Mouse (Mus musculus) activated CD4-positive, CD25-positive, alpha-beta regulatory T cell, adult 4 months (primary cell): ENCODE results near the gene Gm3238. TPM values are rescaled to one million over a fixed set of nuclear protein-coding genes. Genes with fewer than 3 reads are reported as not detected.
"Not testable (repeated sequence)": the region's sequence is repeated elsewhere in the genome, so short reads cannot be mapped to it uniquely, and the experiment has no call there.

Experiments used
- ATAC-seq: one replicate; pipeline ENCODE4 v1.8.0; 2017
- polyA plus RNA-seq, 2 experiments: library from polyadenylated mRNA; unstranded; fragments of 100-300 nt; shearing (Covaris generic); gene quantifications; one replicate each; pipeline ENCODE4 v1.2.1; 2017

Gm3238 gene
- not detected for polyA plus RNA-seq

GRCm38 (mm10) chr10:77771225-77771624 lies at the start of gene Gm3238:
Gm3238 (minus strand) TSS chr10:77771325.
- ATAC-seq, result not testable (repeated sequence)

DNA sequence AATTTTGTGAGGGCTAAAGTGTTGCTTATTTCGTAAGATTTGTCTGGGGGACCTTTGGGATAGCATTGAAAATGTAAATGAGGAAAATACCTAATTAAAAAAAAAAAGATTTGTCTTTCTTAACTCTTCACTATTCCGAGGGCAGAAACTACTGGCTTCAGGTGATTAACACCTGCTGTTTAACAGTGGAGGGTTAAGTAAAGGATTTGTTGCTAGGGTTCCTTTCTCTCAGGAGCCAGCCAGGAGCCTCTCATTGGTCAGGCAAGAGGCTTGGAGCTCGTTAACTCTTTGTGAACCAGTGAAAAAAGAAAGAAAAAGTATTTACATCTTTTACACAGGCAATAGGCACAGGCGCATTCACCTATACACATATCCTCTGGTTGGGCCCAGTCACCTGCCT lies 48.1 kb upstream of the Gm3238 start:
- no peak for ATAC-seq

GRCm38 (mm10) chr10:77818523-77818922 lies 47.4 kb upstream of the Gm3238 start:
- ATAC-seq, result no peak

DNA sequence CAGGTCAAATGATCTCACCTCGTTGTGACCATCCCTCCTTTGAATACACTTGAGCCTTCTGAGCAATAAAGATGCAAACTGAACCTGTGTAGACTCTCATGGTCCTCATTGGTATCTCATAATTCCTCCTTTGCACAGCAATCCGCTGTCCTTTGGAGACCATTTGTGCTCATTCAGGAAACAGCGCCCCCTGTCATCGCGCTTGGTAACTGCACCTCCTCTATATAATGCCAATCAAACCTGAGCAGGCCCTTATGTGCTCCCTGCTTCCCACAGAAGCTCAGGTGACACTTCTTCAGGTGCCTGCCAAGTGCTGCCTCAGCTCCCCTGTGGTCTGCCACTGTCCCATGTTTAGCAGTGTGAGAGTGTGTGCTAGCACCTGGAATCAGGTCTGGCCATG lies 44.4 kb upstream of the Gm3238 start:
- ATAC-seq, result no peak

GRCm38 (mm10) chr10:77814382-77814781 lies 43.3 kb upstream of the Gm3238 start, which contains the start of gene Gm2696:
Gm2696 (plus strand) TSS chr10:77814682.
- ATAC-seq, result no peak

GRCm38 (mm10) chr10:77811743-77812142 lies 40.6 kb upstream of the Gm3238 start, which contains the start of gene Gm9507:
Gm9507 (minus strand) TSS chr10:77811843.
- ATAC-seq, result no peak

- ATAC-seq, result no peak
Measured at GRCm38 (mm10) chr10:77804095-77804494, 33.0 kb upstream of the Gm3238 start.

- no peak for ATAC-seq
Measured at GRCm38 (mm10) chr10:77798921-77799508, 27.9 kb upstream of the Gm3238 start, which contains the start of gene Gm19668. Gm19668 (minus strand) TSS chr10:77799133.

DNA sequence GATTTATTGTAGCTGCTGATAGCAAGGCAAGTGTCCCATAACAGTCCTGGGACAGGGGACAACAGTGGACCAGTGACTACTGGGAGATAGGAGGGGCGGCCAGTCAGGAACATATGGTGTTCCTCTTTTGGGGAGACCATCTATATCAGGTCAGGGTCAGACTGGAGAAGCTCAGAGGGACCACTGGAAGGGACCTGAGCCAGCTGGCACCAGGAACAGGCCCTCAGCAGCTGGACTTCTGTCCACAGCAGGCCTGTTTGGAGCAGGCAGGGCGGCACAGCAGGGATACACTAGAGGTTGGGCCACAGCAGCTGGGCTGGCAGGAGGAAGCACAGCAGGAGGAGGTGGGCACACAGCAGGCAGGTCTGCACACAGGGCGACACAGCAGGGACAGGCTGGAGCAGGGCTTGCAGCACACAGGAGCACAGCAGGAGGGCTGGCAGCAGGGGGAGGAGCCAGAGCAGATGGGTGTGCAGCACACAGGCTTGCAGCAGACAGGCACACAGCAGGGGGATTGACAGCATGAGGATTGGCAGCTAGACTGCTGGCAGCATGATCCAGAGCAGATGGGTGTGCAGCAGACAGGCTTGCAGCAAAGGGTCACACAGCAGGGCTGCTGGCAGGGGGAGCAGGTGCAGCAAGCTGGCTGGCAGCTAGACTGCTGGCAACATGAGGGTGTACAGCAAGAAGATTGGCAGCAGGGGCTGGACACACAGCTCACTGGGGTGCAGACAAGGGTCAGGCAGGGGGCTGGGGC lies 27.2 kb upstream of the Gm3238 start:
- ATAC-seq, result not testable (repeated sequence)

DNA sequence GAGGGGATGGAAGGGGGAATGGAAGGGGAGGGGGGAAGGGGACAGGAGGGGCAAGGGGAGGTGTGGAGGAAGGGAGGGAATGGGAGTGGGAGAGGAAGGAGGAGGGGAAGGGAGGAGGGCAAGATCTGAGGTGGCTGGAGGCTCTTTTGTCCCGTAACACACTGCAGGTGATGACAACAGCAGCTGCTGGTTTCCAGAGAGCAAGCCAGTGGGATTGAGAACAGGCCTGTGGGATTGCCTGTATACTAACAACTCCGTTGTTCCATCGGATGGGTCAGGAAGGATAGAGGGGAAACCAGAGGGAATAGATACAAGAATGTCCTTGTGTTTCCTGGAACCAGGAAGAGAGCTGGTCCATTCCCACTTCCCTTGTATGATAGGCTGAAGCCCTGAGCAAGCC lies 26.6 kb upstream of the Gm3238 start:
- no peak for ATAC-seq

DNA sequence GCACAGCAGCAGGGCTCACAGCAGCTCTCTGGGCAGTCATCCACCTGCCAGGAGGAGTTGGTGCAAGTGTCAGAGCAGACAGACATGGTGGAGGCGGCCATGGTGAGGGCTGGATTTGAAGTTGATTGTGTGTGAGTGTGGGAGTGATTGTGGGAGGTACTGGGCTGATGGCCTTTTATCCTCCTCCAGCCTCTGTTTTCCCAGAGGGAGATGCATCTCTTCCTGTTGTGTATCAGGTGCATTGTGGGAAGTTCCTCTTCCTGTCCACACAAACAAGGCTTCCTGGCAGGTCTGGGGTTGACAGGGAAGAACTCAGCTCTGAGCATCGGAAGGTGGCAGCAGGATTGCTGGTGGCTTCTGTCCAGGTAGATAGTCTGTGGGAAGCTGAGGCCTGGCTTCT lies 23.9 kb upstream of the Gm3238 start, which contains the start of gene Gm9639:
Gene Gm9639, minus strand, starts transcription at position 101 of the 400 bp plus-strand sequence.
- no peak for ATAC-seq

DNA sequence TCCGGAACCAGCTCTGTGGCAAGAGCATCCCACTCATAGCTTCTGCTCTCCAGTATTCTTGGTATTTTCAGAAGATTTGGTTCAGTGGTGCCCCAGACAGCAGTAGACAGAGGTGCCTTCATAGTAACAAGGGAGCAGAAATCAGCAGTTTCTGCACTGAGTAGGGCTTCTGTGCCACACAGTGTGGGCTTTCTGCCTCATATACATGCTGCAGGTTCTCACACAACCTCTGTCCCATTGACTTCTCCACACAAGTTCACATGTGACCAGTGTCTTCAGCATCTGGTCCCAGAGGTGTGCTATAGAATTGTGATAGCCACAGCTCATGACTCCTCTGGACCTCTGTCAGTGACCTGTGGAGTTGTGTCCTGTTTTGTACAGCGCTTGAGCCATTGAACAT lies 17.5 kb upstream of the Gm3238 start:
- ATAC-seq, result no peak

DNA sequence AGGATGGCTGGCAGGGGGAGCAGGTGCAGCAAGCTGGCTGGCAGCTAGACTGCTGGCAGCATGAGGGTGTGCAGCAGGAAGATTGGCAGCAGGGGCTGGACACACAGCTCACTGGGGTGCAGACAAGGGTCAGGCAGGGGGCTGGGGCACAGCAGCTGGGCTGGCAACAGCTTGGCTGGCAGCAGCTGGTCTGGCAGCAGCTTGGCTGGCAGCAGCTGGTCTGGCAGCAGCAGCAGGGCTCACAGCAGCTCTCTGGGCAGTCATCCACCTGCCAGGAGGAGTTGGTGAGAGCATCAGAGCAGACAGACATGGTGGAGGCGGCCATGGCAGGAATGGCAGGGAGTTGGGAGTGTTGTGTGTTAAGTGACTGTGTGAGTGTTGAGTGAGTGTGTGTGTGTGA lies 16.8 kb upstream of the Gm3238 start, which contains the start of gene Gm7137:
Gene Gm7137, minus strand, starts transcription at position 325 of the 400 bp plus-strand sequence.
- ATAC-seq, result not testable (repeated sequence)

- ATAC-seq, result not testable (repeated sequence)
Measured at GRCm38 (mm10) chr10:77783396-77783795, 12.3 kb upstream of the Gm3238 start.

GRCm38 (mm10) chr10:77782442-77782841 lies 11.3 kb upstream of the Gm3238 start, which contains the start of gene Gm3250:
Gm3250 (minus strand) TSS chr10:77782542.
- ATAC-seq, result not testable (repeated sequence)

- ATAC-seq, result not testable (repeated sequence)
Measured at GRCm38 (mm10) chr10:77776844-77777243, 5.7 kb upstream of the Gm3238 start, which contains the start of gene Gm7138. Gm7138 (minus strand) TSS chr10:77776944.

- not testable (repeated sequence) for ATAC-seq
Measured at GRCm38 (mm10) chr10:77772142-77772541, 1.0 kb upstream of the Gm3238 start.

DNA sequence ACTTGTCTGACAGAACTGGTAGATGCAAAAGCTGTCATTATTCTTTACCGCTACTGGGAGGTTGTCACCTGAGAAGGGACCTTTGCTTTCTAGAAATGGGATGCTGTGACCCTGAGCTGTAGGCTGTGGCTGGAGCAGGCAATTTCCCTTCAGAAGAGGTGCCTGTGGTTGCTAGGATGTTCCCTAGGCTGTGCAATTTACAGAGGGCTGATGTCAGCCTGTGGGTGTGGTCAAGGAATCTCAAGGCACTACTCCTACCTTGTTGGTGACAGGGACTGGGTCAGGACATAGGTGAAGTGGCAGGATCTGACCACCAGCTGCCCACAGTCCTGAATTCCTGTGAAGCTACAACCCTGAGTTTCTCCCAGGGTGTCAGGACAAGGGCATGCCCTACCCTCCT lies 1.4 kb downstream of the Gm3238 start:
- ATAC-seq, result no peak

GRCm38 (mm10) chr10:77759582-77759981 lies 11.5 kb downstream of the Gm3238 start, which contains the start of gene Gm3233:
Gm3233 (minus strand) TSS chr10:77759682.
- ATAC-seq, result not testable (repeated sequence)

- ATAC-seq, result no peak
Measured at GRCm38 (mm10) chr10:77753448-77753847, 17.7 kb downstream of the Gm3238 start.

- ATAC-seq, result not testable (repeated sequence)
Measured at GRCm38 (mm10) chr10:77752312-77752711, 18.8 kb downstream of the Gm3238 start.

DNA sequence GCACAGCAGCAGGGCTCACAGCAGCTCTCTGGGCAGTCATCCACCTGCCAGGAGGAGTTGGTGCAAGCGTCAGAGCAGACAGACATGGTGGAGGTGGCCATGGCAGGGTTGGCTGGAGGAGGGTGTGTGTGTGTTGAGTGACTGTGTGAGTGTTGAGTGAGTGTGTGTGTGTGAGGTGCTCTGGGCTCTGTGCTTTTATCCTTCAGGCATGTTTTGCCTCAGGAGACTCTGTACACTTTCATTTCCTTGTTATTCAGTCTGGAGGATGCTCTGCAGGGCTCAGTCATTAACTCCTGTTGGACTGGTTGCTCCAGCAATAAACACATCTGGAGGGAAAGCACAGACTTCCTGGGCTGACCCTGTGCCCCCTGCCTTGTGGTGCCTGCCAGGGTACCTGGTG lies 19.9 kb downstream of the Gm3238 start, which contains the start of gene Gm9736:
Gene Gm9736, minus strand, starts transcription at position 101 of the 400 bp plus-strand sequence.
- not testable (repeated sequence) for ATAC-seq

- ATAC-seq, result not testable (repeated sequence)
Measured at GRCm38 (mm10) chr10:77750686-77751085, 20.4 kb downstream of the Gm3238 start.
